In genomic region chr7:4137746-4138145, GRCm38 (mm10) we compare ENCODE assay signal across 8 mouse cellular contexts. TPM values are rescaled to one million over a fixed set of nuclear protein-coding genes. Genes with fewer than 3 reads are reported as not detected.
DNase-seq lines count a peak whose midpoint lies in the region; ATAC-seq lines count a peak whose summit lies in the region.

No protein-coding gene starts in this region.

- H3K9ac ChIP-seq in neural tube, embryonic 11.5 days (ENCODE audit: low read length), result peak overlapping the region; percentile 82
- peak overlapping the region; percentile 88 for H3K9ac ChIP-seq in limb, embryonic 13.5 days
- H3K9ac ChIP-seq in stomach, embryonic 15.5 days, result peak overlapping the region; percentile 88

- H3K4me1 ChIP-seq in neural tube, embryonic 11.5 days (ENCODE audit: control insufficient read depth, insufficient read depth, low read length), result peaks cover 3% of the 10 kb centered on the region; the same call in 1 of the 2 replicates
- H3K4me1 ChIP-seq in limb, embryonic 13.5 days, result peaks cover 16% of the 10 kb centered on the region
- H3K4me1 ChIP-seq in stomach, embryonic 15.5 days, result peaks cover 11% of the 10 kb centered on the region

- H3K4me3 ChIP-seq in neural tube, embryonic 11.5 days (ENCODE audit: low read depth, low read length), result peak overlapping the region; percentile 72
- peak overlapping the region; percentile 90 for H3K4me3 ChIP-seq in limb, embryonic 13.5 days
- H3K4me3 ChIP-seq in stomach, embryonic 15.5 days (replicated peaks), result peak overlapping the region; percentile 90

- peak overlapping the region; percentile 65 for H3K4me2 ChIP-seq in neural tube, embryonic 11.5 days (ENCODE audit: low read depth)
- H3K4me2 ChIP-seq in limb, embryonic 13.5 days (replicated peaks), result peak overlapping the region; percentile 94
- peak overlapping the region; percentile 83 for H3K4me2 ChIP-seq in stomach, embryonic 15.5 days

- no peaks in the 10 kb centered on the region for H3K27me3 ChIP-seq in neural tube, embryonic 11.5 days (ENCODE audit: control insufficient read depth, insufficient read depth, low read length)
- H3K27me3 ChIP-seq in limb, embryonic 13.5 days, result no peaks in the 10 kb centered on the region
- no peaks in the 10 kb centered on the region for H3K27me3 ChIP-seq in stomach, embryonic 15.5 days (replicated peaks)

- no peaks in the 10 kb centered on the region for H3K9me3 ChIP-seq in neural tube, embryonic 11.5 days (ENCODE audit: control insufficient read depth, low read length)
- no peaks in the 10 kb centered on the region for H3K9me3 ChIP-seq in limb, embryonic 13.5 days
- H3K9me3 ChIP-seq in stomach, embryonic 15.5 days, result no peaks in the 10 kb centered on the region

- ATAC-seq in neural tube, embryonic 11.5 days (ENCODE audit: insufficient read depth, low FRiP score, low TSS enrichment), result no peak
- ATAC-seq in limb, embryonic 13.5 days (ENCODE audit: low FRiP score, low read depth), result no peak
- no peak for ATAC-seq in stomach, embryonic 15.5 days (ENCODE audit: insufficient read depth, low FRiP score, low read depth)

- WGBS in neural tube, embryonic 11.5 days, result 61% methylated on average over 3 of the region's 3 CpGs
- WGBS in limb, embryonic 13.5 days, result 59% methylated on average over 3 of the region's 3 CpGs
- WGBS in stomach, embryonic 15.5 days, result 44% methylated on average over 3 of the region's 3 CpGs

- 0 out of 2 replicates have a peak overlapping the region, but pooled peaks have one; percentile 85 for H3K27ac ChIP-seq in neural tube, embryonic 11.5 days (ENCODE audit: low read depth, low read length)
- no peak overlapping the region for H3K27ac ChIP-seq in limb, embryonic 13.5 days
- H3K27ac ChIP-seq in stomach, embryonic 15.5 days, result peak overlapping the region; percentile 94

- peak; percentile 17 to 21 for DNase-seq in cerebellum, postnatal 10 days
- DNase-seq in cerebellum, adult 9-10 months, result no peak
- DNase-seq in neural tube, embryonic 11.5 days (ENCODE audit: low spot score), result no peak
- no peak for DNase-seq in neural tube, embryonic 10.5 days (ENCODE audit: extremely low spot score, low spot score)
- no peak for DNase-seq in MN1 (ENCODE audit: low spot score)
- no peak for DNase-seq in thymus, postnatal 0 days (ENCODE audit: low spot score)

- peaks cover 18% of the 10 kb centered on the region for H3K36me3 ChIP-seq in neural tube, embryonic 11.5 days (ENCODE audit: control insufficient read depth, insufficient read depth, low read length)
- H3K36me3 ChIP-seq in limb, embryonic 13.5 days, result peaks cover 45% of the 10 kb centered on the region
- H3K36me3 ChIP-seq in stomach, embryonic 15.5 days, result peaks cover 44% of the 10 kb centered on the region

RNA-seq across cellular contexts. Expression of gene Leng8, which starts 0.9 kb away (rescaled TPM):
- 50.3 and 58.0 TPM in 2 replicates for polyA plus RNA-seq in neural tube, embryonic 11.5 days (2014; fragmentation: Nextera tagmentation; extraction: Ambion mirVana)
- polyA plus RNA-seq in limb, embryonic 13.5 days (2015; fragmentation: Nextera tagmentation; extraction: Ambion mirVana), result 59.1 and 64.4 TPM in 2 replicates
- polyA plus RNA-seq in stomach, embryonic 15.5 days (2015; fragmentation: Nextera tagmentation; extraction: Ambion mirVana), result 52.6 and 67.4 TPM in 2 replicates
- polyA plus RNA-seq in thymus, postnatal 0 days (2015; fragmentation: Nextera tagmentation; extraction: Ambion mirVana), result 23.0 and 30.9 TPM in 2 replicates

RNA-seq across cellular contexts. Expression of gene Leng9, which starts 12.4 kb away (rescaled TPM):
- 1.5 and 2.2 TPM in 2 replicates for polyA plus RNA-seq in neural tube, embryonic 11.5 days (2014; fragmentation: Nextera tagmentation; extraction: Ambion mirVana)
- polyA plus RNA-seq in limb, embryonic 13.5 days (2015; fragmentation: Nextera tagmentation; extraction: Ambion mirVana), result 4.6 and 4.9 TPM in 2 replicates
- polyA plus RNA-seq in stomach, embryonic 15.5 days (2015; fragmentation: Nextera tagmentation; extraction: Ambion mirVana), result 4.6 and 4.8 TPM in 2 replicates
- polyA plus RNA-seq in thymus, postnatal 0 days (2015; fragmentation: Nextera tagmentation; extraction: Ambion mirVana), result 7.0 and 8.7 TPM in 2 replicates

RNA-seq across cellular contexts. Expression of gene Ttyh1, which starts 18.5 kb away (rescaled TPM):
- polyA plus RNA-seq in neural tube, embryonic 11.5 days (2014; fragmentation: Nextera tagmentation; extraction: Ambion mirVana), result 46.1 and 48.8 TPM in 2 replicates
- polyA plus RNA-seq in limb, embryonic 13.5 days (2015; fragmentation: Nextera tagmentation; extraction: Ambion mirVana), result 2.0 and 2.3 TPM in 2 replicates
- 12.7 and 15.1 TPM in 2 replicates for polyA plus RNA-seq in stomach, embryonic 15.5 days (2015; fragmentation: Nextera tagmentation; extraction: Ambion mirVana)
- polyA plus RNA-seq in thymus, postnatal 0 days (2015; fragmentation: Nextera tagmentation; extraction: Ambion mirVana), result 0.76 and 0.96 TPM in 2 replicates

RNA-seq across cellular contexts. Expression of gene Cdc42ep5, which starts 26.9 kb away (rescaled TPM):
- 18.7 and 19.8 TPM in 2 replicates for polyA plus RNA-seq in neural tube, embryonic 11.5 days (2014; fragmentation: Nextera tagmentation; extraction: Ambion mirVana)
- 70.9 and 74.3 TPM in 2 replicates for polyA plus RNA-seq in limb, embryonic 13.5 days (2015; fragmentation: Nextera tagmentation; extraction: Ambion mirVana)
- 67.0 and 73.0 TPM in 2 replicates for polyA plus RNA-seq in stomach, embryonic 15.5 days (2015; fragmentation: Nextera tagmentation; extraction: Ambion mirVana)
- 12.3 and 12.6 TPM in 2 replicates for polyA plus RNA-seq in thymus, postnatal 0 days (2015; fragmentation: Nextera tagmentation; extraction: Ambion mirVana)

Comparison
In these comparisons a context has a peak if more than half of its experiments do, and no peak if none do; other contexts are left out.
1. DNase-seq: peak in cerebellum, postnatal 10 days (2 of 2); none in cerebellum, adult 9-10 months (single experiment), neural tube, embryonic 11.5 days (single experiment), neural tube, embryonic 10.5 days (single experiment), MN1 (single experiment) and thymus, postnatal 0 days (single experiment).
2. Peak in every context shown above with its lines, with median percentiles within 50 percentile points of each other: H3K4me2 ChIP-seq, H3K4me3 ChIP-seq and H3K9ac ChIP-seq.